Mouse (Mus musculus): ENCODE measurements around the gene Gnb1.

Gene Gnb1

DNA sequence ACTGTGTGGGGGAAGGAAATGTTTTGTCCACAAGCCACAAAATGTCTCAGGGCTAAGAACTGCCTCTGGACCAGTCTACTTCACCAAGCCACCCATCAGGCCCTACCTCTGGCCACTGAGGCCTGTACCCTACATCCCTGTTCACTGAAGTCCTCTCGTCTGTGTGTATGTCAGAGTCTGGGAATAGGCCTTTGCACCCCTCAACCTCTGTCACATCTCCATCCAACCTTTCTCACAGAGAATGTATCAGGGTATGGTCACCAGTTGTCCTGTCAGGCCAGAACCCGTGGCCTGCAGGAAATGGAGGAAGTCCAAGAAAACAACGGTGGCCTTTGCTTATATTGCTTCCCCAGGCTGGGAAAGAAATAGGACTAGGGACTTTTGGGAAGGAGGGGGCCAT, 5.6 kb upstream of the Gnb1 start:
- DNase-seq (ENCODE audit: low spot score in 2 of 2) = no peak

GRCm38 (mm10) chr4:155487746-155488145, 3.4 kb upstream of the Gnb1 start:
- DNase-seq (ENCODE audit: low spot score in 2 of 2) = no peak

GRCm38 (mm10) chr4:155488232-155489025, 2.7 kb upstream of the Gnb1 start:
- no peak for DNase-seq (ENCODE audit: low spot score in 2 of 2)

DNA sequence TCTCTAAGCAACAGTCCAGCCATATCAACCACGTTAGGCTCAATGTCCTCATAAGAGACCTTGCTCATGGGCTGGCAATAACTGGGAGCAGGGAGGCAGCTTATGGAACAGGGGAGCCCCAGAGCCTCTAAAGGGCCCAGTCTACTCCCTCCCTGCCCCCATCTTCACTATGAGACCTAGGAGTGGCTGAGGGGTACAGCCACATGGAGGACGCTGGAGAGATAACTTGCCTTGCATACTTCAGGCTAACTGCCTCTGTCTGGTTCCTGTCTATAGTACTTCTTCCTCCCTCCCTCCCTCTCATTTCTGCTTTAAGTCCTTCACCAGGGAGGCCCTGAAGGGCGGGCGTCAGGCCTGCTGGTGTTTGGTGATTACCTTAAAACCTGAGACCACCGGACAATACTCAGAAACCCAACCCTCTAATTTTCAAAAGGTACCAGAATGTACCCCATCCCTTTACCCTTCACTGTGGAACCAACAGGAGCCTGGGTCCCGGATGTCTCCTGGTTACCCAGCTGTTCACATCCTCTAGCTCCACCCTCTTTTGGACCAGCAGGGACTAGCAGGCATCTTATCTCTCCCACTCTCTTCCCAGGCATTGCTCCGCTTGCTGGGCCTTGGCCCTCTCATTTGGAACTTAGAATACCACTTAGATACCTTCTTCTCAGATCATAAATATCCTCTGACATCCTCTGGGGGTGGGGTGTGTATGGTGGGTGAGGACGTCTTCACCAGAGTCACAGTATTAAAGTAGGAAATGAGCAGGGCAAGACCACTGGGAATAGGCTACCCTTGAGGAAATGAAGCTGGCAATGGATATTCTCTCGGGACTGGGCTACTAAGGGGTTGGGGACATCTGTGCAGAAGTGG, 1.8 kb upstream of the Gnb1 start:
- DNase-seq (ENCODE audit: low spot score in 2 of 2) = no peak

DNA sequence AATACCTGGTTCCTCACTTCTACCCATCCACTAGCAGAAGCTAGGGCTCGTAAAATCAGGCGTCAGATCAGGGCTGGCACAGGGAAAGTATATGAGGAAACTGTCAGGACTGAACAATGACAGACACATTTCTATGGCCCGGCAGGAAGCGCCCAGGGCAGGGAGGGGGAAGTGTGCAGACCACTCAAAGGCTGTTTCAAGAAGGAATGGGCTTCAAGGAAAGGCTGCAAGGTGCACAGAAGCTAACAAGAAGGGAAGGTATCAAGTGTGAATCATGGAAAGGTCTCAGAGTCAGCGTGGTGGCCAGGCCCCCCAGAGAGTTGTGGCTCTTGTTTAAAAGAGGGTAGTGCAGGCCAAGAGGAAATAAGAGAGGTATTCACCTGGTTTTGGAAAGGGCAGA, 705 bp upstream of the Gnb1 start:
- no peak for DNase-seq (ENCODE audit: low spot score in 2 of 2)

DNA sequence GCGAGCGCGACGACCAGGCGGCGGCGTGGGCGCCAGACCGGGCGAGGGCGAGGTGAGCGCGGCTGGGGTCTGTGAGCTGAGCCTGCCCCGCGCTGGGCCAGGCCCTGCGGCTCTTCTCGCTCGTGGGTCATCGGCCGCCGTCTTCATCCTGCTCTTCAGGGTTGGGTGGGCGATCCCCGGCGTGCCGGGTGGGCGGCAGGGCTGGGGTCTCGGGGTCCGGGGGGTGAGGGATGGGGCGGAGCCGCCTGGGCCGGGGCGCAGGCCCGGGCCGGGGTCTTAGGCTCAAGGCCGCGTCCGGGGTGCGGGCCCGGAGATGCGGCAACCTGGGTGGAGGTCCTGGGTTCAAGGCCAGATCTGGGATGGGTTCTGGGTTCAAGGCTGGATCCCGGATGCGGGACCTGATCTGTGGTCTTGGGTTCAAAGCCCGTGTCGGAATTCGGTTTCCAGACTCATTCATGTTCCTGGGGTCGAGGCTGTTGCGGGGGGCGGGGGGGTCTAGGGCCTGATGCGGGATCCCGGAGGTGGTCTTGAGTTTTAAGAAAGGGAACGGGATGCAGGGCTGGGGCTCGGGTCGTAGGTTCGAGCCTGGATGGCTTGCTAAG, 469 bp downstream of the Gnb1 start:
- DNase-seq (ENCODE audit: low spot score in 2 of 2) = no peak

GRCm38 (mm10) chr4:155492131-155492633, 1.0 kb downstream of the Gnb1 start:
- DNase-seq (ENCODE audit: low spot score in 2 of 2) = peak; percentile 28 to 45

DNA sequence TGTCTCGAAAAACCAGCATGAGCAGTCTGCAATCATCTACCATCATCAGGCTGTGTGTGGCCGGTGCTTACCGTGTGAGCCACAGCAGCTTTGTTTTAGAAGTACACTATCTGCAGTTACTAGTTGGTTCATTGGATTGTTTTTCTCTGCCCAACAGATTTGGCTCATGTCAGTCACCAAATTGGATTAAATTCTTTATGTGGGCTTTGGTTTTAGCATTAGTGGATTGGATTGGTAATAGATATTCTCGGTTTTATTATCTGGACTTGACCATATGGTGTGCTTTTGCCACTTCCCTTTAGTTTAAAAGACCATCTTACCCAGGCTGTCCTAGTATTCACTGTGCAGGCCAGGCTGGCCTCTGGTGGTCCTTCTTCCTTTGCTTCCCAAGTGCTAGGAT, 3.7 kb downstream of the Gnb1 start:
- no peak for DNase-seq (ENCODE audit: low spot score in 2 of 2)

DNA sequence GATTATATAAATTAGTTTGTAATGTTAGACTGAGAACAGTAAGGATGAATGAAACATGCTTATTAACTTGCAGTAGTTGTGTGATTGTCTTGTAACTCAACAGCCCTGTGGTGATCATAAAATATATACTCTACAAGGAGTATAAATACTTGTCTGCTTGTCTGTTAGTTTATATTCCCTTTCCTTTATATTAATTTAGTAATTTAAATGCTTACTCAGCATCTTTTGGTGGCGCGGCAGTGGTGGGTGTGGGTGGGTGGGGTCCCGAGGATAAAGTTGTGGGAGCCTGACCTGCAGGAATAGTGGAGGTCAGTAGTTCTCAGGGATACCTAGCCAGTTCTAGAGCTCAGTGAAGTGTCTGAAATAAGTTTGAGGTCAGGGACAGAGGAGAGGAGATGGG, 6.8 kb downstream of the Gnb1 start:
- no peak for DNase-seq (ENCODE audit: low spot score in 2 of 2)

GRCm38 (mm10) chr4:155501126-155501525, 10.0 kb downstream of the Gnb1 start:
- DNase-seq (ENCODE audit: low spot score in 2 of 2) = no peak

- no peak for DNase-seq (ENCODE audit: low spot score in 2 of 2)
Measured at GRCm38 (mm10) chr4:155505067-155505466, 13.9 kb downstream of the Gnb1 start.

- no peak for DNase-seq (ENCODE audit: low spot score in 2 of 2)
Measured at GRCm38 (mm10) chr4:155505671-155506295, 14.6 kb downstream of the Gnb1 start.

- DNase-seq (ENCODE audit: low spot score in 2 of 2) = no peak
Measured at GRCm38 (mm10) chr4:155508614-155509013, 17.5 kb downstream of the Gnb1 start.

- no peak for DNase-seq (ENCODE audit: low spot score in 2 of 2)
Measured at GRCm38 (mm10) chr4:155510981-155511380, 19.8 kb downstream of the Gnb1 start.

GRCm38 (mm10) chr4:155514810-155515209, 23.6 kb downstream of the Gnb1 start:
- no peak for DNase-seq (ENCODE audit: low spot score in 2 of 2)

DNA sequence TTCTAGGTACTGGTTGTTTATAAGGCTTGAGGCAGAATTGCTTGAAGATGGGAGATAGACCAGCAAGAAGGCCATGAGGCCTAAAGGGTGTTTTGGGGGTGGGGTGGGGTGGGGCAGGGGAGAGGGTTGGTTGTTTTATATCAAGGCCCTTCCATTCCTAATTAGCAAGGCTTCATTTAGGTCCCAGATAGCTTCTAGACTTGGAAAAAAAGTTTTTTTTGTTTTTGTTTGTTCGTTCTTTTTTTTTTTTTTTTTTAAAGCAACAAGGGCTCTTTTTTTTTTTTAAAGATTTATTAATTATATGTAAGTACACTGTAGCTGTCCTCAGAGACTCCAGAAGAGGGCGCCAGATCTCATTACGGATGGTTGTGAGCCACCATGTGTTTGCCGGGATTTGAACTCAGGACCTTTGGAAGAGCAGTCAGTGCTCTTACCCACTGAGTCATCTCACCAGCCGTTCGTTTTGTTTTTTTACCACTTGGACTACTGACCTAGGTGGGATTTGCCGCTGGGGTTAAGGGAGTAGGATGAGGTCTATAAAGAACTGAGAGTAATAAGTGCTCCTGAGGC, 26.9 kb downstream of the Gnb1 start:
- no peak for DNase-seq (ENCODE audit: low spot score in 2 of 2)

GRCm38 (mm10) chr4:155522327-155522726, 31.2 kb downstream of the Gnb1 start:
- DNase-seq (ENCODE audit: low spot score in 2 of 2) = no peak

GRCm38 (mm10) chr4:155525751-155526150, 34.6 kb downstream of the Gnb1 start:
- no peak for DNase-seq (ENCODE audit: low spot score in 2 of 2)

DNA sequence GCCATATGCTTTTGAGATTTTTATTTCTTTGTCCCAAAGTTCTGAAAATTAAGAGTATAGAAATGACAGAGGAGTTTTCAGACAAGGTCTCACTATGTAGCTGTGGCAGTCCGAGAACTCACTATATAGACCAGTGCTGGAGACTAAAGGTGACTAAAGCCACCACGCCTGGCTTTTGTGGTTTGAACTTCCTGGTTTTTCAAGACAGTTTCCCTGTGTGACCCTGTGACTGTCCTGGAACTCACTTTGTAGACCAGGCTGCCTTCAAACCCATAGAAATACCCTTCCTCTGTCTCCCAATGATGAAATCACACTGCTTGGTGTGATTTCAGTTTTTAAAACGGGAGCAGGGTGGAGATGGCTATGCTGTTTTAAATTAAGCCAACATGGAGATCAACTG, 38.1 kb downstream of the Gnb1 start:
- DNase-seq (ENCODE audit: low spot score in 2 of 2) = no peak

- DNase-seq (ENCODE audit: low spot score in 2 of 2) = no peak
Measured at GRCm38 (mm10) chr4:155549993-155550392, 58.8 kb downstream of the Gnb1 start.

- no peak for DNase-seq (ENCODE audit: low spot score in 2 of 2)
Measured at GRCm38 (mm10) chr4:155550446-155550845, 59.3 kb downstream of the Gnb1 start.

DNA sequence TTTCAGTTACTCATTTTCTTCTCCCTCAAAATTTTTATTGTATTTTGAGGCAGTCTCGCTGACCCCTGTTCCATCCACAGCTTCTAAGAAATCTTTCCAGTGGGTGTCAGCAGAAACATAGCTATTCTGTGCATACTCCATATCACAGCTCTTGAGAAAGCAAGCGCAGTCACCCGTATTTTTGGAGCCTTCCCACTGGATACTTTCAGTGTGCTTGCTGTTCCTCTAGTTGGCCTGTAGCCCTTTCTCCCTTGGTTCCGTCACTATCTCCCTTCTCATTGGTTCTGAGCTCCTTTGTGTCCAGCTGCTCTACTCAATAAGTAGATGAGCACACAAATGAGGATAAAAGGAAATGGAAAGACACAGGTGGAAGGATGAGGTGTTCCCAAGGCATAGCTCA, 59.9 kb downstream of the Gnb1 start:
- DNase-seq (ENCODE audit: low spot score in 2 of 2) = no peak

Measured in spleen, postnatal 14 days (tissue).